Mouse (Mus musculus): ENCODE data around the gene Stk25. TPM values are rescaled to one million over a fixed set of nuclear protein-coding genes. Genes with fewer than 3 reads are reported as not detected.

Stk25 gene
- 9.4 TPM for polyA plus RNA-seq (2014; fragmentation: Illumina TruSeq; extraction: RNeasy Lipid Tissue Mini Kit (QIAGEN cat#74804))

DNA sequence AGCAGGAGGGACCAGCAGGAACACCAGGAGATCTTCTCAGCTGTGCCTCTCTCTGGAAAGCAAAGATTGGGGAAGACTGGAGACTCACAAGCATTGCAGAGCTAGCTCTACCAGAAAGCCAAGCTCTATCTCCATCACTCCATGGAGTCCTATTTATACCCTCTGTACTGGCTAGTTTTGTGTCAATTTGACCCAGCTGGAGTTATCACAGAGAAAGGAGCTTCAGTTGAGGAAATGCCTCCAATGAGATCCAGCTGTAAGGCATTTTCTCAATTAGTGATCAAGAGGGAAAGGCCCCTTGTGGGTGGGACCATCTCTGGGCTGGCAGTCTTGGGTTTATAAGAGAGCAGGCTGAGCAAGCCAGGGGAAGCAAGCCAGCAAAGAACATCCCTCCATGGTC, at the start of gene Stk25:
TSS of gene Stk25 (minus strand) at position 101 of the 400 bp plus-strand sequence.

DNA sequence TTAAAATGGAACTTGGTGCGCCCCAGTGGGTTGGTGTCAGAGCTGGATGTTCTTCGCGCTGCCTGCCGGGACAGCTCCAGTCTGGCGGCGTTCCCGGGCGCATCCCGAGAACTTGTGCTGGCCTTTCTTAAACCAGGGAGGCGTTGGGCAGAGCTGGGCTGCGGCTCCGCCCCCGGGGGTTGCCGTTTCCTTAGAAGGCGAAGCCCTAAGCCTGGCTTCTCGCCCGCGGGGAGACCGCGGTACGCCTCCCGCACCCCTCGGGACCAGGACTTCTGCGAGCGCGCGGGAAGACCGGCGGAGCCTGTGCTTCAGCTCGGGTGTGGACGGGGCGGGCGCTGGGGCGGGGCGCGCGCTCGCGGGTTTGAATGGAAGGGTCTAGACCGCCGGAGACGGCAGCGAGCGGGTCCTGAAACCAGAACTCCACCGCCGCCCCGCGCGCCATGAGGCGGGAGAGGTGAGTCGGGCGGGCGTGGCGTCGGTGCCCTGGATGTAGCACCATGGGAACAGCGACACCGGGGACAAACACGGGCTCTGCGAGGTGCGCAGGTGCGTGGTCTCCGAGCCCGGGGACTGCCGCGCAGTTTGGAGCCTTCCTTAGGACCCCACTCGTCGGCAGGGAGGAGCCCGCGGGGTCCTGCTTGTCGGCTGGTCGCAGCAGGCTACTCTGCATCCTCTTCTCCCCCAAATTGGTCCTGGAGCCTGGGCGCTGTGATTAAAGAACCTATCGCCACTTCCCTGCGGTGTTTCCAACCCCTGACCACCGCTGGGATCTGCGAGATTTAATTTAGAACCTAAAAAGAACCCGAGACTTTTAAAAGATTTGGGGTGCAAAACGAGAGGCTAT, 27.2 kb upstream of the Stk25 start, which contains the start of gene Bok:
TSS of gene Bok (plus strand) at position 260 of the 844 bp plus-strand sequence.

Other genes starting within 250 kb of the Stk25 start
- gene Hdlbp, start 179.8 kb downstream of the Stk25 start, polyA plus RNA-seq (2014; fragmentation: Illumina TruSeq; extraction: RNeasy Lipid Tissue Mini Kit (QIAGEN cat#74804)): 236 TPM
- 8.1 TPM for gene Farp2, start 146.6 kb downstream of the Stk25 start, polyA plus RNA-seq (2014; fragmentation: Illumina TruSeq; extraction: RNeasy Lipid Tissue Mini Kit (QIAGEN cat#74804))
- gene Bok, start 27.0 kb upstream of the Stk25 start, polyA plus RNA-seq (2014; fragmentation: Illumina TruSeq; extraction: RNeasy Lipid Tissue Mini Kit (QIAGEN cat#74804)): 2.2 TPM
- gene Atg4b, start 92.8 kb upstream of the Stk25 start, polyA plus RNA-seq (2014; fragmentation: Illumina TruSeq; extraction: RNeasy Lipid Tissue Mini Kit (QIAGEN cat#74804)): 68.9 TPM
- gene Thap4, start 96.2 kb upstream of the Stk25 start, polyA plus RNA-seq (2014; fragmentation: Illumina TruSeq; extraction: RNeasy Lipid Tissue Mini Kit (QIAGEN cat#74804)): 8.8 TPM
- 51.1 TPM for gene Dtymk, start 143.3 kb upstream of the Stk25 start, polyA plus RNA-seq (2014; fragmentation: Illumina TruSeq; extraction: RNeasy Lipid Tissue Mini Kit (QIAGEN cat#74804))
- gene Ing5, start 145.3 kb upstream of the Stk25 start, polyA plus RNA-seq (2014; fragmentation: Illumina TruSeq; extraction: RNeasy Lipid Tissue Mini Kit (QIAGEN cat#74804)): 20.5 TPM
- gene D2hgdh, start 166.2 kb upstream of the Stk25 start, polyA plus RNA-seq (2014; fragmentation: Illumina TruSeq; extraction: RNeasy Lipid Tissue Mini Kit (QIAGEN cat#74804)): 21.1 TPM
- gene Gal3st2, start 202.6 kb upstream of the Stk25 start, polyA plus RNA-seq (2014; fragmentation: Illumina TruSeq; extraction: RNeasy Lipid Tissue Mini Kit (QIAGEN cat#74804)): 0.34 TPM

Measured in ovary, adult 10 weeks (tissue).